8 mouse cellular contexts compared by ENCODE assay signal in the genomic region with DNA sequence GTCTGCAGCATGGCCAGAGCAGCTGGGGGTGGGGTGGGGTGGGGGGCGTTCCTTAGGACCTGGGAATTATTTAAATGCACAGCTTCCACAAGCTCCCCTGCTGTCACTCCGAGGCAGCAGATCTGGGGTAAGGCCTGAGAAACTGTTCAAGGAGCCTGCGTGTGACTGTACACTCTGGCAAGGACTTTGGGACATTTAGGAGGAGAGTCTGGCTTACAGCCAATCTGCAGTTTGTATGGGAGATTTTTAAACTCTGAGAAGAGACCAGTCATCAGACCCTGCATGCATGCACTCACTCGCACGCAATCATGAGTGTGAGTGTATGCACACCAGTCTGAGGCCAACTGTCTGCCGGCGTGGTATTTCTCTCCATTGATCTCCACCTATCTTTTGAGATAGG. TPM values are rescaled to one million over a fixed set of nuclear protein-coding genes. Genes with fewer than 3 reads are reported as not detected.
A peak's percentile ranks its signal among the peaks of the same experiment; 100 is the strongest.
DNase-seq lines count a peak whose midpoint lies in the region; ATAC-seq and TF ChIP-seq lines count a peak whose summit lies in the region.
"Had no signal": no experiment of that assay in that cellular context is flagged by ENCODE, and none has a peak within 500 bp of the region (broad histone marks: within the 10 kb centered on the region; RNA-seq: fewer than 3 reads in every experiment).

No protein-coding gene starts in this region.

- H3K27ac ChIP-seq in liver, embryonic 11.5 days (ENCODE audit: low read depth, low read length): peak overlapping the region; percentile 79
- peak overlapping the region; percentile 39; the same call in 1 of the 2 replicates for H3K27ac ChIP-seq in embryonic facial prominence, embryonic 13.5 days
- peak overlapping the region; percentile 32; the same call in 1 of the 2 replicates for H3K27ac ChIP-seq in hindbrain, postnatal 0 days
- H3K27ac ChIP-seq in midbrain, embryonic 16.5 days (ENCODE audit: low read length): peak overlapping the region; percentile 14; the same call in 1 of the 2 replicates

- peaks cover 55% of the 10 kb centered on the region for H3K4me1 ChIP-seq in liver, embryonic 11.5 days (replicated peaks; ENCODE audit: control insufficient read depth, insufficient read depth, low read length)
- H3K4me1 ChIP-seq in embryonic facial prominence, embryonic 13.5 days: peaks cover 48% of the 10 kb centered on the region
- peaks cover 11% of the 10 kb centered on the region; the same call in 1 of the 2 replicates for H3K4me1 ChIP-seq in hindbrain, postnatal 0 days (ENCODE audit: insufficient read depth, low read length)
- H3K4me1 ChIP-seq in midbrain, embryonic 16.5 days (ENCODE audit: control insufficient read depth, insufficient read depth, low read length): peaks cover 17% of the 10 kb centered on the region

- H3K4me2 ChIP-seq in liver, embryonic 11.5 days: peak overlapping the region; percentile 59
- H3K4me2 ChIP-seq in embryonic facial prominence, embryonic 13.5 days: no peak overlapping the region
- no peak overlapping the region for H3K4me2 ChIP-seq in hindbrain, postnatal 0 days (ENCODE audit: low read depth, low read length)
- no peak overlapping the region for H3K4me2 ChIP-seq in midbrain, embryonic 16.5 days (ENCODE audit: low read length)

- no peaks in the 10 kb centered on the region for H3K36me3 ChIP-seq in liver, embryonic 11.5 days (ENCODE audit: control insufficient read depth, insufficient read depth, low read length)
- no peaks in the 10 kb centered on the region for H3K36me3 ChIP-seq in embryonic facial prominence, embryonic 13.5 days
- no peaks in the 10 kb centered on the region for H3K36me3 ChIP-seq in hindbrain, postnatal 0 days (ENCODE audit: insufficient read depth, low read length)
- no peaks in the 10 kb centered on the region for H3K36me3 ChIP-seq in midbrain, embryonic 16.5 days (ENCODE audit: control insufficient read depth, insufficient read depth, low read length)

- 69% methylated on average over 7 of the region's 7 CpGs for WGBS in liver, embryonic 11.5 days
- WGBS in embryonic facial prominence, embryonic 13.5 days: 67% methylated on average over 7 of the region's 7 CpGs
- 39% methylated on average over 7 of the region's 7 CpGs for whole genome bisulfite sequencing in hindbrain, postnatal 0 days
- 72% methylated on average over 7 of the region's 7 CpGs for WGBS in midbrain, embryonic 16.5 days

- no peak for ATAC-seq in liver, embryonic 11.5 days (replicated peaks; ENCODE audit: low FRiP score)
- no peak for ATAC-seq in embryonic facial prominence, embryonic 13.5 days (ENCODE audit: insufficient number of reproducible peaks, insufficient read depth, low FRiP score, low TSS enrichment, low read depth)
- ATAC-seq in hindbrain, postnatal 0 days: no peak; the same call in 1 of the 2 replicates
- ATAC-seq in midbrain, embryonic 16.5 days: 0 out of 2 replicates have a peak, but pooled peaks have one; percentile 23

- DNase-seq in liver, embryonic 11.5 days (ENCODE audit: low spot score): no peak
- no peak for DNase-seq in liver
- peak; percentile 40 for DNase-seq in hindbrain, postnatal 0 days (ENCODE audit: low spot score)
- DNase-seq in layer of hippocampus, adult 9-11 months: no peak
- DNase-seq in Muller cell, postnatal 12 days (ENCODE audit: inconsistent ontology term): no peak
- DNase-seq: thymus, postnatal 36 days had no signal

- no peaks in the 10 kb centered on the region for H3K9me3 ChIP-seq in liver, embryonic 11.5 days (ENCODE audit: control insufficient read depth, low read length)
- no peaks in the 10 kb centered on the region for H3K9me3 ChIP-seq in embryonic facial prominence, embryonic 13.5 days
- H3K9me3 ChIP-seq in hindbrain, postnatal 0 days (ENCODE audit: low read length): no peaks in the 10 kb centered on the region
- H3K9me3 ChIP-seq in midbrain, embryonic 16.5 days (replicated peaks; ENCODE audit: control insufficient read depth, low read length, poor library complexity, severe bottlenecking): no peaks in the 10 kb centered on the region

- TF ChIP-seq CTCF in hindbrain, postnatal 0 days (IDR thresholded peaks at IDR 0.05; ENCODE audit: low read depth): no peak

- no peaks in the 10 kb centered on the region for H3K27me3 ChIP-seq in liver, embryonic 11.5 days (replicated peaks; ENCODE audit: control insufficient read depth, insufficient read depth, low read length)
- no peaks in the 10 kb centered on the region for H3K27me3 ChIP-seq in embryonic facial prominence, embryonic 13.5 days
- no peaks in the 10 kb centered on the region for H3K27me3 ChIP-seq in hindbrain, postnatal 0 days (ENCODE audit: insufficient read depth, low read length)
- no peaks in the 10 kb centered on the region for H3K27me3 ChIP-seq in midbrain, embryonic 16.5 days (ENCODE audit: control insufficient read depth, insufficient read depth, low read depth, low read length)

- 0 out of 2 replicates have a peak overlapping the region, but pooled peaks have one; percentile 7 for H3K9ac ChIP-seq in liver, embryonic 11.5 days (ENCODE audit: low read depth, low read length)
- H3K9ac ChIP-seq in embryonic facial prominence, embryonic 13.5 days: no peak overlapping the region
- H3K9ac ChIP-seq in hindbrain, postnatal 0 days (replicated peaks; ENCODE audit: low read length): no peak overlapping the region
- no peak overlapping the region for H3K9ac ChIP-seq in midbrain, embryonic 16.5 days (ENCODE audit: low read depth, low read length)

- H3K4me3 ChIP-seq in liver, embryonic 11.5 days (ENCODE audit: low read depth, low read length): no peak overlapping the region
- H3K4me3 ChIP-seq in embryonic facial prominence, embryonic 13.5 days: no peak overlapping the region
- H3K4me3 ChIP-seq in hindbrain, postnatal 0 days (ENCODE audit: low read length): no peak overlapping the region
- H3K4me3 ChIP-seq in midbrain, embryonic 16.5 days (ENCODE audit: low read depth, low read length): no peak overlapping the region

RNA-seq across cellular contexts. Expression of a gene that starts 17.5 kb away (rescaled TPM):
- 18.0 and 21.4 TPM in 2 replicates for polyA plus RNA-seq in liver, embryonic 11.5 days (2014; fragmentation: Nextera tagmentation; extraction: Ambion mirVana)
- 19.4 and 20.1 TPM in 2 replicates for polyA plus RNA-seq in embryonic facial prominence, embryonic 13.5 days (2015; fragmentation: Nextera tagmentation; extraction: Ambion mirVana)
- total RNA-seq in hindbrain, postnatal 0 days (2014; rRNA removed): 11.7 and 14.2 TPM in 2 replicates
- 27.6 and 27.7 TPM in 2 replicates for polyA plus RNA-seq in hindbrain, postnatal 0 days (2015; fragmentation: Nextera tagmentation; extraction: Ambion mirVana)
- 33.9 and 35.9 TPM in 2 replicates for polyA plus RNA-seq in midbrain, embryonic 16.5 days (2015; fragmentation: Nextera tagmentation; extraction: Ambion mirVana)

Comparison
In these comparisons a context has a peak if more than half of its experiments do, and no peak if none do; other contexts are left out.
1. H3K27ac ChIP-seq: peak in every context shown above with its lines; median percentile 79 in liver, embryonic 11.5 days; 39 in embryonic facial prominence, embryonic 13.5 days; 32 in hindbrain, postnatal 0 days; 14 in midbrain, embryonic 16.5 days.